In genomic region chr7:56049831-56050321, GRCm38 (mm10) we compare ENCODE assay signal across 8 mouse cellular contexts. TPM values are rescaled to one million over a fixed set of nuclear protein-coding genes. Genes with fewer than 3 reads are reported as not detected.
A peak's percentile ranks its signal among the peaks of the same experiment; 100 is the strongest.
DNase-seq lines count a peak whose midpoint lies in the region; ATAC-seq lines count a peak whose summit lies in the region.

TSS of gene Herc2 (plus strand) at chr7:56050196.

- H3K27ac ChIP-seq in brown adipose tissue, adult 24 weeks (replicated peaks; ENCODE audit: low read depth, low read length), result peak within 1 kb of the TSS; percentile 78
- peak within 1 kb of the TSS; percentile 95 for H3K27ac ChIP-seq in heart, embryonic 13.5 days (replicated peaks)
- H3K27ac ChIP-seq in liver, embryonic 12.5 days, result peak within 1 kb of the TSS; percentile 91
- peak within 1 kb of the TSS; percentile 91 for H3K27ac ChIP-seq in stomach, embryonic 15.5 days

- ATAC-seq in heart, embryonic 13.5 days (ENCODE audit: extremely low read depth, insufficient number of reproducible peaks, low FRiP score, low TSS enrichment), result peak; percentile 99
- peak; percentile 99 for ATAC-seq in liver, embryonic 12.5 days
- peak; percentile 99 for ATAC-seq in stomach, embryonic 15.5 days (ENCODE audit: insufficient read depth, low FRiP score, low read depth)

- peak within 1 kb of the TSS; percentile 76 for H3K4me3 ChIP-seq in brown adipose tissue, adult 24 weeks (ENCODE audit: insufficient read depth, low read depth, low read length)
- H3K4me3 ChIP-seq in heart, embryonic 13.5 days, result peak within 1 kb of the TSS; percentile 90
- peak within 1 kb of the TSS; percentile 73 for H3K4me3 ChIP-seq in liver, embryonic 12.5 days
- H3K4me3 ChIP-seq in stomach, embryonic 15.5 days (replicated peaks), result peak within 1 kb of the TSS; percentile 81

- WGBS in heart, embryonic 13.5 days, result under 1% methylated on average over 47 of the region's 47 CpGs
- under 1% methylated on average over 47 of the region's 47 CpGs for WGBS in liver, embryonic 12.5 days (ENCODE audit: insufficient replicate concordance)
- under 1% methylated on average over 46 of the region's 47 CpGs for WGBS in stomach, embryonic 15.5 days

- H3K36me3 ChIP-seq in heart, embryonic 13.5 days, result peaks cover 8% of the 10 kb centered on the region
- H3K36me3 ChIP-seq in liver, embryonic 12.5 days, result peaks cover 13% of the 10 kb centered on the region
- no peaks in the 10 kb centered on the region for H3K36me3 ChIP-seq in stomach, embryonic 15.5 days

- H3K4me2 ChIP-seq in heart, embryonic 13.5 days, result peak within 1 kb of the TSS; percentile 83
- H3K4me2 ChIP-seq in liver, embryonic 12.5 days, result peak within 1 kb of the TSS; percentile 67
- peak within 1 kb of the TSS; percentile 66 for H3K4me2 ChIP-seq in stomach, embryonic 15.5 days

- H3K9ac ChIP-seq in heart, embryonic 13.5 days, result peak within 1 kb of the TSS; percentile 91
- peak within 1 kb of the TSS; percentile 85 for H3K9ac ChIP-seq in liver, embryonic 12.5 days
- peak within 1 kb of the TSS; percentile 78 for H3K9ac ChIP-seq in stomach, embryonic 15.5 days

- peaks cover 3% of the 10 kb centered on the region for H3K4me1 ChIP-seq in brown adipose tissue, adult 24 weeks (ENCODE audit: control insufficient read depth, insufficient read depth, insufficient read length, low read length)
- H3K4me1 ChIP-seq in heart, embryonic 13.5 days, result peaks cover 22% of the 10 kb centered on the region
- H3K4me1 ChIP-seq in liver, embryonic 12.5 days, result peaks cover 41% of the 10 kb centered on the region
- H3K4me1 ChIP-seq in stomach, embryonic 15.5 days, result no peaks in the 10 kb centered on the region

- H3K27me3 ChIP-seq in heart, embryonic 13.5 days (replicated peaks), result no peaks in the 10 kb centered on the region
- no peaks in the 10 kb centered on the region for H3K27me3 ChIP-seq in liver, embryonic 12.5 days (replicated peaks)
- H3K27me3 ChIP-seq in stomach, embryonic 15.5 days (replicated peaks), result no peaks in the 10 kb centered on the region

- H3K9me3 ChIP-seq in heart, embryonic 13.5 days, result no peaks in the 10 kb centered on the region
- H3K9me3 ChIP-seq in liver, embryonic 12.5 days (replicated peaks), result no peaks in the 10 kb centered on the region
- no peaks in the 10 kb centered on the region for H3K9me3 ChIP-seq in stomach, embryonic 15.5 days

- peak; percentile 100 for DNase-seq in CD4-positive, CD25-positive, alpha-beta regulatory T cell, adult 2 months (ENCODE audit: low read depth, low spot score)
- peak; percentile 90 for DNase-seq in fat pad, adult 2 months (ENCODE audit: extremely low read depth, low read depth, low spot score)
- DNase-seq in kidney, postnatal 10 days, result peak; percentile 100
- DNase-seq in natural killer cell, adult 2 months (ENCODE audit: low spot score in 2 of 2), result peak; percentile 95 to 96

RNA-seq across cellular contexts. Expression of gene Herc2, which starts in this region (rescaled TPM):
- 13.0 and 21.0 TPM in 2 replicates for polyA plus RNA-seq in brown adipose tissue, adult 24 weeks (2012; ENCODE audit: insufficient read depth, insufficient read length, missing spikeins)
- 14.3 and 15.8 TPM in 2 replicates for polyA plus RNA-seq in heart, embryonic 13.5 days (2015; fragmentation: Nextera tagmentation; extraction: Ambion mirVana)
- polyA plus RNA-seq in liver, embryonic 12.5 days (2016; fragmentation: Nextera tagmentation; extraction: Ambion mirVana), result 16.8 and 21.4 TPM in 2 replicates
- 19.6 and 27.3 TPM in 2 replicates for polyA plus RNA-seq in stomach, embryonic 15.5 days (2015; fragmentation: Nextera tagmentation; extraction: Ambion mirVana)

Comparison
In these comparisons a context has a peak if more than half of its experiments do, and no peak if none do; other contexts are left out.
1. Peak in every context shown above with its lines: DNase-seq, ATAC-seq, H3K4me3 ChIP-seq and H3K27ac ChIP-seq.